Mouse (Mus musculus): Measurements from ENCODE around the gene Zfp82.
"Not testable (repeated sequence)": the region's sequence is repeated elsewhere in the genome, so short reads cannot be mapped to it uniquely, and the experiment has no call there.

Zfp82 gene

GRCm38 (mm10) chr7:30072146-30073028 is at the start of gene Zfp82:
Gene Zfp82, minus strand, starts transcription at chr7:30072900.
- DNase-seq (ENCODE audit: low read depth, low spot score): peak; percentile 89

- DNase-seq (ENCODE audit: low read depth, low spot score): no peak
These were observed 49.5 kb upstream of the Zfp82 start for GRCm38 (mm10) chr7:30122188-30122530.

- peak; percentile 91 for DNase-seq (ENCODE audit: low read depth, low spot score)
These were observed 48.8 kb upstream of the Zfp82 start, which contains the start of gene Zfp382 for GRCm38 (mm10) chr7:30121308-30122187. Gene Zfp382, plus strand, starts transcription at chr7:30121942.

- DNase-seq (ENCODE audit: low read depth, low spot score): not testable (repeated sequence)
These were observed 45.2 kb upstream of the Zfp82 start for GRCm38 (mm10) chr7:30117935-30118334.

GRCm38 (mm10) chr7:30116076-30116475 is 43.4 kb upstream of the Zfp82 start:
- DNase-seq (ENCODE audit: low read depth, low spot score): no peak

- DNase-seq (ENCODE audit: low read depth, low spot score): peak; percentile 90
These were observed 26.6 kb upstream of the Zfp82 start for GRCm38 (mm10) chr7:30099297-30099696.

- peak; percentile 27 for DNase-seq (ENCODE audit: low read depth, low spot score)
These were observed 22.9 kb upstream of the Zfp82 start for GRCm38 (mm10) chr7:30095551-30096125.

- DNase-seq (ENCODE audit: low read depth, low spot score): peak; percentile 91
These were observed 22.1 kb upstream of the Zfp82 start, which contains the start of gene Zfp260 for GRCm38 (mm10) chr7:30094646-30095429. Gene Zfp260, plus strand, starts transcription at chr7:30094777.

GRCm38 (mm10) chr7:30093918-30094415 is 21.3 kb upstream of the Zfp82 start:
- DNase-seq (ENCODE audit: low read depth, low spot score): no peak

GRCm38 (mm10) chr7:30092666-30093065 is 20.0 kb upstream of the Zfp82 start:
- peak; percentile 36 for DNase-seq (ENCODE audit: low read depth, low spot score)

GRCm38 (mm10) chr7:30090970-30091585 is 18.4 kb upstream of the Zfp82 start:
- DNase-seq (ENCODE audit: low read depth, low spot score): peak; percentile 77

- peak; percentile 99 for DNase-seq (ENCODE audit: low read depth, low spot score)
These were observed 17.6 kb upstream of the Zfp82 start, which contains the start of the genes Gm26920 and Zfp566 for GRCm38 (mm10) chr7:30090092-30090969. Gene Gm26920, minus strand, starts transcription at chr7:30090410. Gene Zfp566, minus strand, starts transcription at chr7:30090527.

GRCm38 (mm10) chr7:30089405-30089804 is 16.7 kb upstream of the Zfp82 start:
- no peak for DNase-seq (ENCODE audit: low read depth, low spot score)

GRCm38 (mm10) chr7:30086524-30086923 is 13.8 kb upstream of the Zfp82 start:
- no peak for DNase-seq (ENCODE audit: low read depth, low spot score)

GRCm38 (mm10) chr7:30064622-30065021 is 8.1 kb downstream of the Zfp82 start:
- DNase-seq (ENCODE audit: low read depth, low spot score): no peak

GRCm38 (mm10) chr7:30062478-30062877 is 10.2 kb downstream of the Zfp82 start:
- no peak for DNase-seq (ENCODE audit: low read depth, low spot score)

GRCm38 (mm10) chr7:30060341-30060740 is 12.4 kb downstream of the Zfp82 start:
- DNase-seq (ENCODE audit: low read depth, low spot score): no peak

GRCm38 (mm10) chr7:30053591-30053990 is 19.1 kb downstream of the Zfp82 start:
- no peak for DNase-seq (ENCODE audit: low read depth, low spot score)

GRCm38 (mm10) chr7:30050882-30051548 is 21.7 kb downstream of the Zfp82 start, which contains the start of gene Zfp14:
Gene Zfp14, minus strand, starts transcription at chr7:30051380.
- peak; percentile 88 for DNase-seq (ENCODE audit: low read depth, low spot score)

All from CD4-positive helper T cell, adult 2 months (primary cell).